Mouse (Mus musculus) megakaryocyte, embryonic 14.5 days (primary cell): ENCODE data around the gene Aaed1.

Experiments used
- FLI1 ChIP-seq: IDR thresholded peaks from 2 replicates; pipeline ENCODE4 v1.6.1; 2012; ENCODE audit warnings: low read length, inconsistent platforms, mixed read lengths
- GATA1 ChIP-seq: IDR thresholded peaks from 3 replicates; pipeline ENCODE4 v1.6.1; 2012; ENCODE audit warnings: mixed read lengths, low read length, inconsistent platforms, borderline replicate concordance

DNA sequence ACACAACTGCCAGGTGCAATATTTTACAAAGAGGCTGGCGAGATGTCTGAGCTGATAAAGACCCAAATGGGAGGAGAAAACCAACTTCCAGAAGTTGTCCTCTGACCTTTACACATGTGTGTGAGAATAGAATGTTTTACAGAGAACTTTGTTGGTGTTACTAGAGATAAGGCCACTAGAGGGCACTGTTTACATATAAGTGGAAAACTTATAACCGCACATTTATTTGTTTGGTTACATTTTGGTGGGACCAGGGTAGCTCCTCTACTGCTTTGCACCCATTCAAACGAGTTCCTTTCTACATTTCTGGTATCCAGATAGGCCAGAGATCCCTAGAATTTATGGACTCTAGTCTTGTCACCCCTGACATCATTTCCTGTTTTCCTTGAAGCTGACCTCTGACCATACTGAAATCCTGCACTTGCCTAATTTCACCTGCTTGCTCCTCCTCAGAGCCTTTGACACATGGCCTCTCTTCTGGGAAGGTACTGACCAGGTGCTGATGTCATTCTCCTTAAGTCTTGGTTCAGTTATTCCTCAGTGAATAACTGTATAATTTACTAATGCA lies 3.1 kb upstream of the Aaed1 start:
- no peak for TF ChIP-seq GATA1
- no peak for TF ChIP-seq FLI1
